Mouse (Mus musculus) adrenal gland, adult 8-10 months (tissue): Measurements from ENCODE around the gene Mark1. TPM values are rescaled to one million over a fixed set of nuclear protein-coding genes. Genes with fewer than 3 reads are reported as not detected.

Experiments
- DNase-seq: peaks from one replicate; pipeline ENCODE4 v3.0.0; 2022
- total RNA-seq, 4 experiments: library from RNA; stranded (reverse); gene quantifications; 2 replicates each; pipeline ENCODE4 v1.2.4; 2022

Gene Mark1
- total RNA-seq, 4 experiments from 2014 or later: 5.2 to 10.7 (median 8.5) TPM

- no peak for DNase-seq
Observed at GRCm38 (mm10) chr1:184961853-184962252, 37.5 kb downstream of the Mark1 start.

GRCm38 (mm10) chr1:184958818-184959217, 40.6 kb downstream of the Mark1 start:
- no peak for DNase-seq

- DNase-seq: no peak
Observed at GRCm38 (mm10) chr1:184958388-184958787, 41.0 kb downstream of the Mark1 start.

GRCm38 (mm10) chr1:184951758-184952157, 47.6 kb downstream of the Mark1 start:
- no peak for DNase-seq

GRCm38 (mm10) chr1:184951057-184951456, 48.3 kb downstream of the Mark1 start:
- DNase-seq: no peak

- no peak for DNase-seq
Observed at GRCm38 (mm10) chr1:184938106-184938505, 61.3 kb downstream of the Mark1 start.

GRCm38 (mm10) chr1:184935980-184936379, 63.4 kb downstream of the Mark1 start:
- no peak for DNase-seq

- no peak for DNase-seq
Observed at GRCm38 (mm10) chr1:184935490-184935889, 63.9 kb downstream of the Mark1 start.

GRCm38 (mm10) chr1:184931097-184931496, 68.3 kb downstream of the Mark1 start:
- no peak for DNase-seq

- no peak for DNase-seq
Observed at GRCm38 (mm10) chr1:184928382-184928781, 71.0 kb downstream of the Mark1 start.

GRCm38 (mm10) chr1:184927911-184928310, 71.5 kb downstream of the Mark1 start:
- no peak for DNase-seq

- DNase-seq: no peak
Observed at GRCm38 (mm10) chr1:184922824-184923223, 76.5 kb downstream of the Mark1 start.

GRCm38 (mm10) chr1:184920057-184920456, 79.3 kb downstream of the Mark1 start:
- DNase-seq: no peak

GRCm38 (mm10) chr1:184918227-184918888, 81.0 kb downstream of the Mark1 start:
- no peak for DNase-seq

GRCm38 (mm10) chr1:184912336-184912735, 87.0 kb downstream of the Mark1 start:
- no peak for DNase-seq

GRCm38 (mm10) chr1:184911861-184912260, 87.5 kb downstream of the Mark1 start:
- DNase-seq: no peak

- DNase-seq: no peak
Observed at GRCm38 (mm10) chr1:184908558-184908957, 90.8 kb downstream of the Mark1 start.

GRCm38 (mm10) chr1:184905904-184906745, 93.2 kb downstream of the Mark1 start:
- no peak for DNase-seq

- DNase-seq: no peak
Observed at GRCm38 (mm10) chr1:184905371-184905770, 94.0 kb downstream of the Mark1 start.

- DNase-seq: no peak
Observed at GRCm38 (mm10) chr1:184903697-184904096, 95.7 kb downstream of the Mark1 start.

GRCm38 (mm10) chr1:184902886-184903285, 96.5 kb downstream of the Mark1 start:
- DNase-seq: no peak

- no peak for DNase-seq
Observed at GRCm38 (mm10) chr1:184897350-184897749, 102.0 kb downstream of the Mark1 start.

- DNase-seq: no peak
Observed at GRCm38 (mm10) chr1:184891998-184892397, 107.4 kb downstream of the Mark1 start.

GRCm38 (mm10) chr1:184889454-184889853, 109.9 kb downstream of the Mark1 start:
- peak; percentile 28 for DNase-seq
